Mouse (Mus musculus): ENCODE results near the gene Dennd2d.

GRCm38 (mm10) chr3:106495346-106496044, 13.3 kb downstream of the Dennd2d start:
- no peak for TF ChIP-seq CTCF (IDR thresholded peaks at IDR 0.05; ENCODE audit: borderline replicate concordance, insufficient read depth, low read length)
- TF ChIP-seq POLR2A (IDR thresholded peaks at IDR 0.05; ENCODE audit: low read depth, low read length), result no peak
